Mouse (Mus musculus) urinary bladder, adult 2 months (tissue): ENCODE results near the gene Aff3. TPM values are rescaled to one million over a fixed set of nuclear protein-coding genes. Genes with fewer than 3 reads are reported as not detected.

ENCODE experiments used
- DNase-seq: peaks from one replicate; pipeline ENCODE4 v3.0.0; 2022; ENCODE audit warnings: low spot score
- polyA plus RNA-seq: library from polyadenylated mRNA; depleted of rRNA; stranded (reverse); fragments of >200 nt; gene quantifications from 2 replicates; pipeline ENCODE4 v1.2.3, GENCODE M21; 2012

Gene Aff3
- polyA plus RNA-seq, 1 experiment = 2.3 TPM

GRCm38 (mm10) chr1:38324206-38324605 is 340.5 kb downstream of the Aff3 start:
- DNase-seq = no peak

DNA sequence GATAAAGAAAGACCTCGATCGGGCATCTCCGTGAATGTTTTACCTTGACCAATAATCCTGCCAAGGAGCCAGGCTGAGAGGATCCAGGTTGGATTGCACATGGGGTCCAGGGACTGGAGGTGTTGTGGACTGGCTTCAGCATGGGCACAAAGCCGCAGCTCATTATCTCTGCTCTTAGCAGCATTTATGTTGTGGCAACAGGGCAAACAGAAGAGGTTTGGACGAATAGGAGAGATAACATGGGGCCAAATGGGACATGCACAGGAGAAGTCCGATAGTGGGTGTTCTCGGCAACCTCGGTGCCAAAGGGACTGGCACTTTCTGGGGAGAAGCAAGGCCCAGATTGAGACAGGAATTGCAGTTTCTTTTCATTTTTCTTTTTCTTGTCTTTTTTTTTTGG is 342.9 kb downstream of the Aff3 start:
- no peak for DNase-seq

DNA sequence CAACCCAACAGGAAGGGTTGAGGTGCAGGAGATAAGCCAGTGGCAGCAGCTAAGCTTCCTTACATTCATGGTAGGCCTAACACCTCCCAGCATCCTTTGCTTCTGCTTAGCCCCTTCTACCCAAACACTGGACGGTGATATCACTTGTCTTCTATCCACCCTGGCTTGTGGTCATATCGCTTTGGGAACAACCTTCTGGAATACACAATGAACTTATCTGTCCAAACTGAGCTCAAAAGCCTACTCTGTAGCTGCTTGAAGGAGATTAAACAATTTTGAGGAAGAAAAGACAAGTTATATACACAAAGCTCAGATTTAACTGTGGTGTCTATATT is 343.8 kb downstream of the Aff3 start:
- no peak for DNase-seq

DNA sequence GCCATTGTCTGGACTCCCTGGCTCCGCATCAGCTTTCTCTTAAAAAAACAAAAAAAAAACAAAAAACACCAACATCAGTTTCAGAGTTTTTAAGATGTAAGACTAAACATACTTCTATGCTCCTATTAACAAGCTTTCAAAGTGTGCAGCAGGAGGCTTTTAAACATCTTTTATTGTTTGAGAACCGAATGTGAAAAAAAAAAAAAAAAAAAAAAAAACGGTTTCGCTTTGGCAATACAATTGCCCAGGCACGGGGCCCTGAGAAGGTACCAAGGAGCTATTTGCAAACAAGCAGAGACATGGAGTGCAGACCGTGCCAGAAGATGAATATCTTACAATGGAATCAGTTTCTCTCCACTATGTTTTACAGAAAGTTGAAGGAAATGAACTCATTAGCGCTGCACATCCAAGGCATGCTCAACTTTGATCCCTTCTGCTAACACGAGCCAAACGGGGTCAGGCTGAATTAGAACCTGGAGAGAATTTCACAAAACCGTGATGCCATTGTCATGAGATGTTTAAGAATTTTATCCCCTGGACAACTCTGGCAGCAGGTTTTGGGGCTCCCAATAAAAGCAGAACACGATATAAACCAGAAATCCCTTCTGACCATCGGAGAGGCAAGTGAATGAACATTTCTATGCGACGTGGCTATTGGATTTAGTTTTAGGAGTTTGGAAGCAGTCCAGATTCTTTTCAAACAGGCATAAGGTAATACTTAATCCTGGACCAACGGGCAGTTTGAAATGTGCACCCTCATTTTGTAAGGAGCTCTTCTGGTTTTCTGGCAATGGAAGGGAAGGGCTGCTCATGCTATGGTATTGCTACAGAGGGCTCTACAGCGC is 344.4 kb downstream of the Aff3 start:
- no peak for DNase-seq

DNA sequence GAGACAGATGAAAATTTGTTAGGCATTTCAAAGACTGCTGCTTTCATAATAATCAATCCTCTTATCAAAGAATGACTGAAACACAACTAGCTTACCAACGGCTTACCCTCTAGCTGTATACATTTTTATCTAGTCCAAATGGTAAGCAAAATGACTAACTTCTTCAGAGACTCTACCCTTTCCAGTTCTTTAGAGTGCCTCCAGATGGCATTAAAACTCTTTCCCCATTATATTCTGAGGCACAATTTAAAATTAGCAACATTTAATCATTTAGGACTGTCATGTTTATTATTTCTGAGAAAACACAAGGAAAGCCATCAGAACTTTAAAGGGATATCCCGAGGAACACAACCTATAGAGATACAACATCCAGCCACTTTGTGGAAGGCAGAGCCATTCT is 346.1 kb downstream of the Aff3 start:
- DNase-seq = no peak

GRCm38 (mm10) chr1:38315992-38316391 is 348.8 kb downstream of the Aff3 start:
- DNase-seq = no peak

DNA sequence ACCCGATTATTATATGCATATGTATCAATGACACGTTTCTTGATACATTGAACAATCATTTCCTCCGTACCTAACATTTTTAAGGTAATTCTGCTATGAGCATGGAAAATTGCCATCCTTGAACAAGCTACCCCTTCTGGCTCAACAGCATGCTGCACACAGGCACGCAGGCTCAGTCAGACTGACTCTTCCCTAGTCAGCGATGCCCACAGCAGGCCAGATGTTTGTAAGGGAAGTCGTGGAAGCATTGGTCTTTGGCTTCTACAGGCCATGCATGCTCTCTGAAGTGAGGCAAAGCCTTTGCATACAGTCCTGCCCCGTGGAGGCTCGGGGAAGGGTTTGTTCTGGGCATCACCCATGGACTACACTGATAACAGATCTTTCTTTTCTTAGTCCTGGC is 354.3 kb downstream of the Aff3 start:
- DNase-seq = peak; percentile 8

DNA sequence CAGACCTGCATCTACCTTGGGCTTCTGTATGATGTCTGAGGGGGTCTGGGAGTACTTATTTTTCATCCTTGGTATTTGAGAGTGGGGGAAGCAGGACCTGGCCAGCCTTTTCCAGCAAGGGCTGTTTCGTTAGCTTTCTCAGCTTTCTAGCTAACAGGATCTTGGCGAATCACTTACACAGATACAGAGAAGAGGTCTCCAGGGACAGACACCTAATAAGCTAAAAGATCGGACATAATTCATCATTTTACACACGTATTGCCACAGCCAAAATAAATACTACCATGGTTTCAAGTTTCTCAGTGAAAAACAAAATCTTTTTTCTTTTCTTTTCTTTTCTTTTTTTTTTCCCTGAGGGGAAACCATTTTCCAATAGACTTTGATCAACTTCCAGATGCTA is 354.7 kb downstream of the Aff3 start:
- DNase-seq = no peak

GRCm38 (mm10) chr1:38309341-38309740 is 355.4 kb downstream of the Aff3 start:
- DNase-seq = peak; percentile 12

- DNase-seq = no peak
Measured at GRCm38 (mm10) chr1:38308705-38308996, 356.1 kb downstream of the Aff3 start.

- DNase-seq = peak; percentile 43
Measured at GRCm38 (mm10) chr1:38307821-38308704, 356.7 kb downstream of the Aff3 start.

DNA sequence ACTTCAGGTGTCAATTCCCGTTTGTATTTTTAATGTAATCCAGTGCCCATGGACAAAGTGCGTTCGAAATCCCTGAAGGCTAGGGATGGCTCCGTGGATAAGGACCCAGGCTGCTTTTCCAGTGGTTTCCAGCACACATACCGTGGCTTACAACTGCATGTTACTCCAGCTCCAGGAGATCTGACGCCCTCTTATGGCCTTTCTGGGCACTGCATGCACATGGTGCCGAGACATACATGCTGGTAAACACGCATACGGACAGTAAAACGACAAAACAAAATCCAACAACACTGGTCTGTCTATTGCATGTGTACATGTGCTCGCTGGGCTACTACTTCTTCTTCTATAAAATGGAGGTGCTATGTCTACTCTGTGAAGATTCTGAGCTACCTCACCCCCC is 357.5 kb downstream of the Aff3 start:
- DNase-seq = peak; percentile 16

- DNase-seq = no peak
Measured at GRCm38 (mm10) chr1:38306146-38306545, 358.6 kb downstream of the Aff3 start.

- peak; percentile 15 for DNase-seq
Measured at GRCm38 (mm10) chr1:38304376-38304775, 360.4 kb downstream of the Aff3 start.

DNA sequence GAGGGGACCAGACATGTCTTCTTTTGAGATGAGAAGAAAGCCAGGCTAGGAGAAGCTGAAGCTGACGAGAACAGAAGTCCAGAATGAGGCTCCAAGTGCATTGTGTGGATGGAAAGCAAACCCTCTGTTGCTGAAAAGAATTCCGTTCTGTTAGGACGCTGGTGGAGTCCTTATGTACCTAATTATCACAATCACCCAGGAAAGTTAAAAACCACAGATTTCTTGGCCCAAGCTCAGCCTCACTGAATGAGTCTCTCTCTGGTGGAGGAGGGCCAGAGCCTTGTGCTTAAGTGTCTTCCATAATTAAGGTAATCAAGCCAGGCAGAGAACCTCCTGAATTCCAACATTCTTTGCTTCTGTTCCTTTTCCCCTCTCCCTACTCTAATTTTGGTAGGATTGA is 366.5 kb downstream of the Aff3 start:
- peak; percentile 1 for DNase-seq

DNA sequence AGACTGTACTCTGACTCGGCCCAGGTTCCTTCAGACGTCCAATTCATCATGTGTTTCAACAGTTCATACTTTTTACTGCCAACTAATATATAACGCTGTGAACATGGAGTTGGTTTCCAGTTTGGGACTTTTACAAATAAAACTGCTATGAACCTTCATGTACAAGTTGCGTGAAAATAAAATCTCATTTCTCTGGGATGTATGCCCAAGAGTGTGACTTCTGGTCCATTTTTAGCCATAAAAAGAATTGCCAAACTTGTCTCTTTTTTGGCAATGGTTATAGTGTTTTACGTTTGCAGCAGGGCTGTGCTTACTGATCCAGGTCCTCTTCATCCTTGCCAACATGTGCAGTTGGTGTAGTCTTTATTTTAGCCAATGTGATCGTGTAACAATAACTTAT is 369.8 kb downstream of the Aff3 start:
- no peak for DNase-seq

DNA sequence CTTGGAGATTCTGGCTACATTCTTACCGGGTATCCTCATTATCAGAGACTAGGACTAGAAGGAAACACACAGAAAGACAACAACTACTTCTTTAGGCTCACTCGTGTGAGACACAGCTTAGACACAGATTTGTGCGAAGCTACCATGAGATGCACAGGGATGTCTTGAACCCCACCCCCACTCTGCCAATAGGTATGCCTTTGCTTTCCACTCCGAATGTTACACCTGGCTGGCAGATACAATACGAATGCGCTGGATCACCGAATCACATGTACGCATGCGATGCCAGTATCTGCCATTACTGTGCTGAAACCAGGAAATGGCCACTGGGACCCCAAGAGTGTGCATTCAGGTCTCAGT is 370.4 kb downstream of the Aff3 start:
- DNase-seq = no peak

GRCm38 (mm10) chr1:38293671-38294335 is 371.0 kb downstream of the Aff3 start:
- DNase-seq = peak; percentile 13

GRCm38 (mm10) chr1:38292851-38293250 is 371.9 kb downstream of the Aff3 start:
- no peak for DNase-seq

GRCm38 (mm10) chr1:38291915-38292314 is 372.8 kb downstream of the Aff3 start:
- DNase-seq = no peak

DNA sequence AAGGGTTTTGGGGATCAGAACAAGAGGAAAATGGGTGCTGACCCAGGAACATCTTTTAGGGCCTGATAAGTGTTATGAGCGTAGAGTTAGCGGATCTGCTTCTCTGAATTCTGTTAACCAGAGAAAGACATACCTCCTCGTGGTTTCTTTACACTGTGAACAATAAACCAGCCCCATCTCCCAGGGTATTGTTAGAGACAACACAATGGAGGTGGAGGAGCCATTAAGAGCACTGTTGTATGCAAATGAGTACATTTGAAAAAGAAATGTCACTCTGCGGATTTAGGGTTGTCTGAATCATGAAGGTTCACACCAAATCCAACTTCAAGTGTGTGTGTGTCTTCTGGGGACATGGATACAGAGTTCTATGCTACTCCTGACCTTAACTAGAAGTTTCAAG is 373.3 kb downstream of the Aff3 start:
- no peak for DNase-seq

- DNase-seq = peak; percentile 7
Measured at GRCm38 (mm10) chr1:38290881-38291280, 373.9 kb downstream of the Aff3 start.

DNA sequence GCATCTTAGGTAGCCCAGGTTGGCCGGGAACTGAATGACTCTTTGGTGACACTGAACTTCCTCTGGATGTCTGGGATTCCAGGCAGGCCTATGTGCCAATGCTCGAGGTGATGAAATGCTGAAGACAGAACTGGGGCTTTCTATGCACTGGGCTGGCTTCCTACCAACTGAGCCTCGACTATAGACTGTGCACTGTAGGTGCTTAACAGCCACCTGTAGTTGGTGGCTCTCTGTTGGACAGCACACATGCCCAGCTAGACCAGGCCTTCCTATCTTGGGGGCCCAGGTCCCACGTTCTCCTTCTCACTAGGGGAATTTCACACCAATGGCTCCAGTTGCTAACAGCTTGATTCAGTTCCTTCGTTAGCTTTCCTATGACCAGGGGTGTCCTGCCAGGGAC is 374.9 kb downstream of the Aff3 start:
- DNase-seq = no peak
